Mouse (Mus musculus): ENCODE results near the gene Rchy1.

GRCm38 (mm10) chr5:92011756-92012155, 48.9 kb upstream of the Rchy1 start:
- TF ChIP-seq CTCF (IDR thresholded peaks at IDR 0.05; ENCODE audit: insufficient read depth, low read length): no peak
- TF ChIP-seq POLR2A (IDR thresholded peaks at IDR 0.05; ENCODE audit: borderline replicate concordance, extremely low read depth, low read depth, low read length): no peak
